Mouse (Mus musculus): ENCODE measurements around the gene Pbrm1. TPM values are rescaled to one million over a fixed set of nuclear protein-coding genes. Genes with fewer than 3 reads are reported as not detected.

Gene Pbrm1
- polyA plus RNA-seq, 1 experiment = 19.0 TPM

- peaks cover 12% of the 10 kb centered on the region for H3K4me1 ChIP-seq (ENCODE audit: control insufficient read depth, insufficient read depth, insufficient read length, low read length)
- H3K27ac ChIP-seq (replicated peaks; ENCODE audit: low read depth, low read length) = no peak overlapping the region
Observed at GRCm38 (mm10) chr14:31165010-31165409, 146.1 kb downstream of the Pbrm1 start.

GRCm38 (mm10) chr14:31165458-31165857 lies 146.5 kb downstream of the Pbrm1 start:
- H3K27ac ChIP-seq (replicated peaks; ENCODE audit: low read depth, low read length) = 0 out of 2 replicates have a peak overlapping the region, but pooled peaks have one; percentile 5
- peaks cover 12% of the 10 kb centered on the region for H3K4me1 ChIP-seq (ENCODE audit: control insufficient read depth, insufficient read depth, insufficient read length, low read length)
- H3K4me3 ChIP-seq (ENCODE audit: insufficient read depth, low read depth, low read length) = no peak overlapping the region

More at GRCm38 (mm10) chr14:31165010-31165409, 146.1 kb downstream of the Pbrm1 start:
- H3K4me3 ChIP-seq (ENCODE audit: insufficient read depth, low read depth, low read length) = no peak overlapping the region

GRCm38 (mm10) chr14:31165991-31166630 lies 147.2 kb downstream of the Pbrm1 start:
- peaks cover 12% of the 10 kb centered on the region for H3K4me1 ChIP-seq (ENCODE audit: control insufficient read depth, insufficient read depth, insufficient read length, low read length)
- peak overlapping the region; percentile 95 for H3K27ac ChIP-seq (replicated peaks; ENCODE audit: low read depth, low read length)
- peak overlapping the region; percentile 73 for H3K4me3 ChIP-seq (ENCODE audit: insufficient read depth, low read depth, low read length)

GRCm38 (mm10) chr14:31166827-31167226 lies 147.9 kb downstream of the Pbrm1 start:
- Histone ChIP-seq H3K27ac (replicated peaks; ENCODE audit: low read depth, low read length) (peak overlapping the region; percentile 95), H3K4me3 (ENCODE audit: insufficient read depth, low read depth, low read length) (peak overlapping the region; percentile 73), H3K4me1 (ENCODE audit: control insufficient read depth, insufficient read depth, insufficient read length, low read length) (peaks cover 12% of the 10 kb centered on the region)

- Histone ChIP-seq H3K4me1 (ENCODE audit: control insufficient read depth, insufficient read depth, insufficient read length, low read length) (peaks cover 18% of the 10 kb centered on the region), H3K4me3 (ENCODE audit: insufficient read depth, low read depth, low read length) (peak within 1 kb of the TSS; percentile 73), H3K27ac (replicated peaks; ENCODE audit: low read depth, low read length) (peak within 1 kb of the TSS; percentile 95)
Observed at GRCm38 (mm10) chr14:31168425-31168824, 149.5 kb downstream of the Pbrm1 start, which contains the start of gene Stab1. TSS of gene Stab1 (minus strand) at chr14:31168641.

GRCm38 (mm10) chr14:31169508-31169907 lies 150.6 kb downstream of the Pbrm1 start:
- 0 out of 2 replicates have a peak overlapping the region, but pooled peaks have one; percentile 6 for H3K27ac ChIP-seq (replicated peaks; ENCODE audit: low read depth, low read length)
- no peak overlapping the region for H3K4me3 ChIP-seq (ENCODE audit: insufficient read depth, low read depth, low read length)
- H3K4me1 ChIP-seq (ENCODE audit: control insufficient read depth, insufficient read depth, insufficient read length, low read length) = peaks cover 18% of the 10 kb centered on the region

GRCm38 (mm10) chr14:31170963-31171362 lies 152.0 kb downstream of the Pbrm1 start:
- H3K4me3 ChIP-seq (ENCODE audit: insufficient read depth, low read depth, low read length) = no peak overlapping the region
- no peak overlapping the region for H3K27ac ChIP-seq (replicated peaks; ENCODE audit: low read depth, low read length)
- H3K4me1 ChIP-seq (ENCODE audit: control insufficient read depth, insufficient read depth, insufficient read length, low read length) = peaks cover 13% of the 10 kb centered on the region; the same call in 1 of the 2 replicates

Other genes starting within 250 kb of the Pbrm1 start
- gene Tmem110, start 193.5 kb upstream of the Pbrm1 start, polyA plus RNA-seq (2012; ENCODE audit: insufficient read depth, insufficient read length, missing spikeins) = 37.1 and 40.5 TPM in 2 replicates
- gene Mustn1, start 139.9 kb upstream of the Pbrm1 start, polyA plus RNA-seq (2012; ENCODE audit: insufficient read depth, insufficient read length, missing spikeins) = 6.8 and 12.9 TPM in 2 replicates
- 0.96 and 1.3 TPM in 2 replicates for gene Itih4, start 132.7 kb upstream of the Pbrm1 start, polyA plus RNA-seq (2012; ENCODE audit: insufficient read depth, insufficient read length, missing spikeins)
- gene Itih3, start 95.4 kb upstream of the Pbrm1 start, polyA plus RNA-seq (2012; ENCODE audit: insufficient read depth, insufficient read length, missing spikeins) = 0.55 TPM in 1 of 2 replicates, not detected in the other
- 0.55 TPM in 1 of 2 replicates, not detected in the other for gene Itih1, start 75.8 kb upstream of the Pbrm1 start, polyA plus RNA-seq (2012; ENCODE audit: insufficient read depth, insufficient read length, missing spikeins)
- gene Nek4, start 67.8 kb upstream of the Pbrm1 start, polyA plus RNA-seq (2012; ENCODE audit: insufficient read depth, insufficient read length, missing spikeins) = 4.9 and 5.0 TPM in 2 replicates
- gene Glt8d1, start 17.7 kb upstream of the Pbrm1 start, polyA plus RNA-seq (2012; ENCODE audit: insufficient read depth, insufficient read length, missing spikeins) = 12.4 and 13.8 TPM in 2 replicates
- gene Spcs1, start 17.5 kb upstream of the Pbrm1 start, polyA plus RNA-seq (2012; ENCODE audit: insufficient read depth, insufficient read length, missing spikeins) = 153 and 202 TPM in 2 replicates
- 25.5 and 43.9 TPM in 2 replicates for gene Gnl3, start within 50 bp of the Pbrm1 start, polyA plus RNA-seq (2012; ENCODE audit: insufficient read depth, insufficient read length, missing spikeins)
- 119 and 175 TPM in 2 replicates for gene Smim4, start 109.8 kb downstream of the Pbrm1 start, polyA plus RNA-seq (2012; ENCODE audit: insufficient read depth, insufficient read length, missing spikeins)
- 2.5 and 4.0 TPM in 2 replicates for gene Nt5dc2, start 111.9 kb downstream of the Pbrm1 start, polyA plus RNA-seq (2012; ENCODE audit: insufficient read depth, insufficient read length, missing spikeins)
- 25.2 and 28.0 TPM in 2 replicates for gene Stab1, start 149.5 kb downstream of the Pbrm1 start, polyA plus RNA-seq (2012; ENCODE audit: insufficient read depth, insufficient read length, missing spikeins)
- 17.2 and 24.4 TPM in 2 replicates for gene Tnnc1, start 189.2 kb downstream of the Pbrm1 start, polyA plus RNA-seq (2012; ENCODE audit: insufficient read depth, insufficient read length, missing spikeins)
- 83.6 and 84.5 TPM in 2 replicates for gene Nisch, start 197.8 kb downstream of the Pbrm1 start, polyA plus RNA-seq (2012; ENCODE audit: insufficient read depth, insufficient read length, missing spikeins)
- 5.4 and 10.5 TPM in 2 replicates for gene Sema3g, start 198.7 kb downstream of the Pbrm1 start, polyA plus RNA-seq (2012; ENCODE audit: insufficient read depth, insufficient read length, missing spikeins)
- gene Phf7, start 232.2 kb downstream of the Pbrm1 start, polyA plus RNA-seq (2012; ENCODE audit: insufficient read depth, insufficient read length, missing spikeins) = 7.3 and 9.9 TPM in 2 replicates
- 17.8 and 22.0 TPM in 2 replicates for gene Bap1, start 232.3 kb downstream of the Pbrm1 start, polyA plus RNA-seq (2012; ENCODE audit: insufficient read depth, insufficient read length, missing spikeins)

Measured in brown adipose tissue, adult 24 weeks (tissue).